Mouse (Mus musculus) E14TG2a.4 (cell line): Measurements from ENCODE around the gene Fxyd6.

Experiments
- CTCF ChIP-seq: conservative IDR thresholded peaks from 2 replicates; pipeline ENCODE4 v1.5.1; 2014; ENCODE audit warnings: low read length
- NANOG ChIP-seq: IDR thresholded peaks from 2 replicates; pipeline ENCODE4 v1.6.1; 2014; ENCODE audit warnings: borderline replicate concordance, low read length, mixed read lengths
- POU5F1 ChIP-seq: IDR thresholded peaks from 2 replicates; pipeline ENCODE4 v1.6.1; 2014; ENCODE audit warnings: low read length, borderline replicate concordance

DNA sequence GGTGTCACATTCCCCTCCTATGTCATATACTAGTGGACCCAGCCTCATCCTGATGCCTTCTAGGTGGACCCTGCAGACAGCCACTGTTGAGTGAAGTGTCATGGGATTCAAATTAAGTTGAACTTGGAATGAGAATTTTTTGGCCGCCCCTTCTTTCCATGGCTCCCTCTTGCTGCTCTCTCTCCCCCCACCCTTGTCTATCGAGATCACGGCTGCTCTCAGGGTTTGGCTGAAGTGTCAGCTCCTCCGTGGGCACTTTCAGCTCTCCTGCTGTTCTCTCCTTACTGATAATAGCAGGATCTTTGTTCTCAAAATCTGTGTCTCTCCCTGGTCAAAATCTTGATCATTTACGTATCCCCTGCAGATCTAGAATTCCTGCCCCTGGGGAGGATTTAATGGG, 12.8 kb downstream of the Fxyd6 start:
- TF ChIP-seq CTCF: no peak
- TF ChIP-seq NANOG: no peak
- no peak for TF ChIP-seq POU5F1
